Mouse (Mus musculus): ENCODE measurements around the gene Sh3d19. TPM values are rescaled to one million over a fixed set of nuclear protein-coding genes. Genes with fewer than 3 reads are reported as not detected.

The Sh3d19 gene
- polyA plus RNA-seq, 1 experiment from 2014 or later, result 23.0 TPM

DNA sequence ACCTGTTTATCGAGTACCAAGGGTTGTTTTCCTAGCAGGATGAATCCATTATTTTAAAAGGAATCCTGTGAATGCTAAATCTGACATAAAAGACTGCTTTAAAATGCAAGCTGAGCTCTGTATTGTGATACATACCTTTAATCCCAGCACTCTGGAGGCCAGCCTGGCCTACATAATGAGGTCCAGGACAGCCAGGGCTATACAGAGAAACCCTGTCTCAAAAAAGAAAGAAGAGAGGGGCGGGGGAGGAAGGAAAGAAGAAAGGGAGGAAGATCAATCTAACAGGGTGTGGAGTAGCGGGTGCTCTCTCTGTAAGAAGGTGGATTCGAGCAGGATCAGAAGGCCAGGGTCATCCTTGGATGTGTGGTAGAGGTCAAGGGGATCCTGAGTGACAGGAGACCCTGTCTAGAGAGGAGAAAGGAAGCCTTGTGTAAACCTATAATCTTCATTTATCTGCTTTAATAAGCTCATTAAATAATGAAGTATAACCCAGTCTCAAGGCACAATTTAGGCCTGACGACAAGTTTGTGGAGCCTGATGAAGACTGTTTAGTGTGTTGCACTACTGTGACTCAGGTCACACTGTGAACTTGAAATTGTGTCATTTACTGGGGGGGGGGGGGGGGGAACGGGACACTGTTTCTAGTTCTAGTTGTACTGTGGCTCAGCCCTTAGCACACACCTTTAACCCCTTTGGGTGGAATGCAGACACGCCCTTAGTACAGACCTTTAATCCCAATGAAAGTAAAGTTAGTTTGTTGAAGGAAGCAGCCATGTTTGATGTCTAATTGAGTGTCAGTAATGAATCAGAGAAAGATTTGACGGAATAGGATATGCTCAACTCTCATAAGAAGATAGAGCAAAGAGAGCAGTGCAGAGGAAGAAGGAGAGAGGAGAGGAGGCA lies 137.0 kb downstream of the Sh3d19 start:
- DNase-seq (ENCODE audit: low spot score), result no peak
- Histone ChIP-seq H3K4me2 (replicated peaks; ENCODE audit: low read depth) (no peak overlapping the region), H3K9me3 (ENCODE audit: control insufficient read depth, low read length) (no peaks in the 10 kb centered on the region), H3K27me3 (ENCODE audit: control insufficient read depth, insufficient read depth, low read length) (no peaks in the 10 kb centered on the region), H3K27ac (replicated peaks) (no peak overlapping the region), H3K36me3 (ENCODE audit: control insufficient read depth, insufficient read depth, low read length) (peaks cover 4% of the 10 kb centered on the region), H3K4me1 (replicated peaks; ENCODE audit: control insufficient read depth, insufficient read depth) (no peaks in the 10 kb centered on the region), H3K9ac (ENCODE audit: low read length) (no peak overlapping the region), H3K4me3 (ENCODE audit: low read depth, low read length) (no peak overlapping the region)
- TF ChIP-seq CTCF (IDR thresholded peaks at IDR 0.05; ENCODE audit: low read depth) (no peak), EP300 (optimal IDR thresholded peaks at IDR 0.05) (no peak)
- 68% methylated on average over 8 of the region's 8 CpGs for WGBS
- peak; percentile 78 for ATAC-seq (ENCODE audit: low FRiP score, low TSS enrichment)

DNA sequence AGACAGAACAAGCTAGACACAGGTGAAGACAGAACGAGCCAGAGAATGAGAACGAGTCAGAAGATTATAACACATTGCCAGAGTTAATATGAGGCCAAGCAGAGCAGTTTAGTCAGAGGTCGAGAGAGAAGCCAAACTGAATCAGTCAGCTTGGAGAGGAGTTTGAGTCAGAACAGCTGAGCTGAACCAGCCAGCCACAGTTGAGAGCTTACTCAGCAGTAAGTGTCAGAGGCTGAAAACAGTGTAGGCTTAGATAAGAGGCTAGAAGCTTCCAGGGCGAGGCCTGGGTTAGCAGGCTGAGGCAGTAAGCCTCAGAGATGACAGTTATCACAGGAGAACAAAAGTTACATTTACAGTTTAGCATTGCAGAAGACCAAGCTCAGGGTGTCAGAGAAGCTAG lies 137.7 kb downstream of the Sh3d19 start:
- Histone ChIP-seq H3K9ac (ENCODE audit: low read length) (no peak overlapping the region), H3K4me3 (ENCODE audit: low read depth, low read length) (no peak overlapping the region), H3K27me3 (ENCODE audit: control insufficient read depth, insufficient read depth, low read length) (no peaks in the 10 kb centered on the region), H3K9me3 (ENCODE audit: control insufficient read depth, low read length) (no peaks in the 10 kb centered on the region), H3K36me3 (ENCODE audit: control insufficient read depth, insufficient read depth, low read length) (peaks cover 4% of the 10 kb centered on the region), H3K4me1 (replicated peaks; ENCODE audit: control insufficient read depth, insufficient read depth) (no peaks in the 10 kb centered on the region), H3K4me2 (replicated peaks; ENCODE audit: low read depth) (no peak overlapping the region), H3K27ac (replicated peaks) (no peak overlapping the region)
- ATAC-seq (ENCODE audit: low FRiP score, low TSS enrichment) (peak; percentile 75), DNase-seq (ENCODE audit: low spot score) (no peak)
- TF ChIP-seq CTCF (IDR thresholded peaks at IDR 0.05; ENCODE audit: low read depth), result no peak
- no peak for TF ChIP-seq EP300 (optimal IDR thresholded peaks at IDR 0.05)
- 64% methylated on average over 4 of the region's 4 CpGs for WGBS

DNA sequence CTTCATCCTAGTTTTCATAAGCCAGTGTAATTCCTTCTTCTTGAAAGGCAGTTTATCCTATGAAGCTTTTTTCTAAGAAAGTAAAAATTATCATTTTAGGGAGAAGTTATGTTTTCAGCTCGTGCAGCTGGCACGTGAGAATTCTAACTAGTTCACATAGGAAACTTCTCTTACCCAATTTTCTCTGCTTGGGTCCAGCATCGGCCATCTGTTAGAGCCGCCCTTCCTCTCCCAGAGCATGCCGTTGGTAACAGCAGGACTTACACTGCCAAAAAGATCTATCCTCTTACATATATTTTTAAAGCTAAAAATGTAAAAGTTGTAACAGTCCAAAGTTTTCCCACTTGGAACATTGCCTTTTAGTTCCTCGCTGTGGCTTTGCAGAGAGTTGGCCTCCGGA lies 138.2 kb downstream of the Sh3d19 start:
- H3K27ac ChIP-seq (replicated peaks), result no peak overlapping the region
- DNase-seq (ENCODE audit: low spot score), result no peak
- no peak for TF ChIP-seq EP300 (optimal IDR thresholded peaks at IDR 0.05)
- no peak for TF ChIP-seq CTCF (IDR thresholded peaks at IDR 0.05; ENCODE audit: low read depth)

DNA sequence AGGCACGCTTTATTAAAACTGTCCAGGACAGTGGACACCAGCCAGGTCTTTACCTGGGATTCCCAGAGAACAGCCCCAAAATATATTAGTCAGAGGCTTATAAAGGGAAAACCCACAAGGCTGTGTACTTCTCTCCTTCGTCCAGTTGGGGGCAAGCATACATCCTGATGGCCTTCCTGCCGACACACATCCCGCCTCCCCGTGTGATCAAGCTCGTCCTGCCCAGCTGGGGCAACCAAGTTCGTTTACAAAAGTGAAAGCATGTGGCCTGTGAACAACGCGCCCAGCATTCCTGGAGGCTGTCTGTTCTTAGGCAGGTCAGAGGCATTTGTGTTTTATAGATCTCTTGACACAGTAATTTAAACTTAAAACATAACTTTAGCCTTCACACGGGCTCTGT lies 139.2 kb downstream of the Sh3d19 start:
- Histone ChIP-seq H3K36me3 (ENCODE audit: control insufficient read depth, insufficient read depth, low read length) (peaks cover 4% of the 10 kb centered on the region), H3K9me3 (ENCODE audit: control insufficient read depth, low read length) (no peaks in the 10 kb centered on the region), H3K27ac (replicated peaks) (no peak overlapping the region), H3K9ac (ENCODE audit: low read length) (no peak overlapping the region), H3K27me3 (ENCODE audit: control insufficient read depth, insufficient read depth, low read length) (no peaks in the 10 kb centered on the region), H3K4me2 (replicated peaks; ENCODE audit: low read depth) (0 out of 2 replicates have a peak overlapping the region, but pooled peaks have one; percentile 23), H3K4me3 (ENCODE audit: low read depth, low read length) (no peak overlapping the region), H3K4me1 (replicated peaks; ENCODE audit: control insufficient read depth, insufficient read depth) (no peaks in the 10 kb centered on the region)
- 18% methylated on average over 10 of the region's 10 CpGs for WGBS
- TF ChIP-seq EP300 (optimal IDR thresholded peaks at IDR 0.05) (no peak), CTCF (IDR thresholded peaks at IDR 0.05; ENCODE audit: low read depth) (peak; percentile 67)
- ATAC-seq (ENCODE audit: low FRiP score, low TSS enrichment) (peak; percentile 67), DNase-seq (ENCODE audit: low spot score) (peak; percentile 71)

More for the DNA sequence above, 138.2 kb downstream of the Sh3d19 start:
- no peaks in the 10 kb centered on the region for H3K4me1 ChIP-seq (replicated peaks; ENCODE audit: control insufficient read depth, insufficient read depth)
- no peak overlapping the region for H3K4me2 ChIP-seq (replicated peaks; ENCODE audit: low read depth)
- H3K9ac ChIP-seq (ENCODE audit: low read length), result no peak overlapping the region
- no peaks in the 10 kb centered on the region for H3K27me3 ChIP-seq (ENCODE audit: control insufficient read depth, insufficient read depth, low read length)
- 75% methylated on average over 7 of the region's 7 CpGs for WGBS
- H3K9me3 ChIP-seq (ENCODE audit: control insufficient read depth, low read length), result no peaks in the 10 kb centered on the region
- ATAC-seq (ENCODE audit: low FRiP score, low TSS enrichment), result no peak
- H3K36me3 ChIP-seq (ENCODE audit: control insufficient read depth, insufficient read depth, low read length), result peaks cover 4% of the 10 kb centered on the region
- no peak overlapping the region for H3K4me3 ChIP-seq (ENCODE audit: low read depth, low read length)

DNA sequence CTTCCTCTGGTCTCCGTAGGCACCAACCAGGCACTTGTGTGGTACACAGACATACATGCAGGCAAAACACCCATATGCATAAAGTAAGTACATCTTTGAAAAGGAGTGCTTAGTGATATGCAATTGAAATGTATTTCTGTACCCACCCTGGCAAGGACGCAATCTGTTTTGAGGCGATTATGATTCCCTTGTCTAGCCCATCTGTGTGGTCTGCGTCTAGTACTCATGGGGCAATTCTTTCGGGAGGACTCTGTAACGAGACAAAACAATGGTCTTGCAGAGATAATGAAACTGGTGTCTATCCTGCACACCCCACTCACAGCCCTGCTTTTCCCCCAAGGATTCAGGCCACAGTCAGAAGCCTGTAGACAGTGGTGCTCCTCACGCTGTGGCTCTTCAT lies 141.9 kb downstream of the Sh3d19 start:
- H3K36me3 ChIP-seq (ENCODE audit: control insufficient read depth, insufficient read depth, low read length), result peaks cover under 1% of the 10 kb centered on the region; the same call in 1 of the 2 replicates
- no peak for ATAC-seq (ENCODE audit: low FRiP score, low TSS enrichment)
- H3K4me1 ChIP-seq (replicated peaks; ENCODE audit: control insufficient read depth, insufficient read depth), result no peaks in the 10 kb centered on the region
- no peak overlapping the region for H3K9ac ChIP-seq (ENCODE audit: low read length)
- no peaks in the 10 kb centered on the region for H3K27me3 ChIP-seq (ENCODE audit: control insufficient read depth, insufficient read depth, low read length)
- H3K9me3 ChIP-seq (ENCODE audit: control insufficient read depth, low read length), result no peaks in the 10 kb centered on the region
- no peak overlapping the region for H3K27ac ChIP-seq (replicated peaks)
- no peak for DNase-seq (ENCODE audit: low spot score)
- no peak overlapping the region for H3K4me3 ChIP-seq (ENCODE audit: low read depth, low read length)
- no peak for TF ChIP-seq EP300 (optimal IDR thresholded peaks at IDR 0.05)
- no peak for TF ChIP-seq CTCF (IDR thresholded peaks at IDR 0.05; ENCODE audit: low read depth)
- no peak overlapping the region for H3K4me2 ChIP-seq (replicated peaks; ENCODE audit: low read depth)
- 91% methylated on average over 7 of the region's 7 CpGs for WGBS
